Mouse (Mus musculus): Measurements from ENCODE around the gene Fam181b.

GRCm38 (mm10) chr7:93079785-93080730 is at the start of gene Fam181b:
- no peak for TF ChIP-seq POLR2A (IDR thresholded peaks at IDR 0.05; ENCODE audit: borderline replicate concordance, extremely low read depth, low read depth, low read length)
- no peak for TF ChIP-seq CTCF (IDR thresholded peaks at IDR 0.05; ENCODE audit: insufficient read depth, low read length)

Data from lung, adult 2 months (tissue).